Mouse (Mus musculus) kidney, postnatal 10 days (tissue): ENCODE measurements around the gene Rc3h2.
A peak's percentile ranks its signal among the peaks of the same experiment; 100 is the strongest.

ENCODE experiments used
- DNase-seq: peaks from one replicate; pipeline ENCODE4 v3.0.0; 2021; ENCODE audit warnings: mixed read lengths

The Rc3h2 gene

DNA sequence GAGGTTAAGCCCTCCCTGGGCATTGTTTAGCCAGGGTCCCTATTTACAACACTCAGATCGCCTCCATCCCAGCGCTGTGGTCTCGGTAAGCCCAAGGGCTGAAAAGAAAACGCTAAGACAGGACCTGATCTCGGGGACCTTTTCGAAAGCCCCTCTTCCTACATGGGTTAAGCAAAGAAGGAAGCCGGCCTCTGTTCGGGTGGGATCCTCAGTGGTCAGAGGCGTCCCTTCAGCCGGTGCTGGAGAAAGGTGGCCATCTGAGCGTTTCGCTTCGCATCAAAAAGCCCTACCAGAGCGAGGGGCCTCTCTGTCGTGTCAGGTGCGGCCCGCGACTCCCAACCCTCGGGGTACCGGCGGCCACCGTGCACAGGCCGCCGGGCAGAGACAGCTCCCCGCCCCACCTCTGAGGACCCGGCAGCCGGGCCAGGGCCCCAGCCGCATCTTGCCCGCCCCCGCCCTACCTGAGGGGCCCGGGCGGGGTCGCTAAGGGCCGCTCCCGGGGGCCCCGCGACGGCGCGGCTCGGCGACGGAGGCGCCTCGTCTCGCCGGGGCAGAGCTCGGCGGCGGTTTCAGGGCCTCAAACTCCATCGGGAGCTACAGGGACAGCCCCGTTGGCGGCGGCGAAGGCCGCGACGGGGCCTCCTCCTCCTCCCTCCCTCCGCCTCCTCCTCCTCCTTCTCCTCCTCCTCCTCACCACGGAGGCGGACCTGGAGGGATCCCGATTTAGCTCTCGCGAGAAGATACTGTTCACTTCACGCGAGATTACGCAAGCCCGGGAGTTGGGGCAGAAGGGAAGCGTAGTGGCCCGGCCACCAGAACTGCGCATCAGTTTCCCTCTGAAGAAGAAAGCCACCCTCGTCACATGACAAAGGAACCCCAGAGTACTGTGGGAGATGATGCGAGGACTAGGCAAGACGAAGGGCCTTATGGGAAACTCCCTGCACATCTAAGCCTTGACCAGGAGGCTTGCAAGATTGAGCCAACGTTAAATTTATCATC lies at the start of gene Rc3h2:
Gene Rc3h2 (minus strand): TSS at position 598 of the 999 bp plus-strand sequence.
- DNase-seq = peak; percentile 96

DNA sequence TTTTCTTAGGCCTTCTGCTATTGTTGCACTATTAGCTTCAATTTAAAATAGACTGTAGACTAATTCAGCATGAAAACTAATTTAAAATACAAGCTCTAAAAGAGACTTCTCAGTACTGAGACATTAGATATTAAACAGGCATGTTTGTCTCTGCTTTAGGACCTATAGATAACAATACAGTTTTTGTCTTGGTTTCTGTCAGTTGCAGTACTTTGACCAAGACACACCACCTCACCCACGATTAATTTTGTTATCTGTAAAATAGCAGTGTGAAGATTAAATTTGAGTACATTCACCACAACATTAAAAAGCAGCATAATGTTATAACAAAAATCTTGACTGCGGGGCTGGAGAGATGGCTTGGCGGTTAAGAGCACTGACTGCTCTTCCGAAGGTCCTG lies 43.6 kb upstream of the Rc3h2 start:
- no peak for DNase-seq

DNA sequence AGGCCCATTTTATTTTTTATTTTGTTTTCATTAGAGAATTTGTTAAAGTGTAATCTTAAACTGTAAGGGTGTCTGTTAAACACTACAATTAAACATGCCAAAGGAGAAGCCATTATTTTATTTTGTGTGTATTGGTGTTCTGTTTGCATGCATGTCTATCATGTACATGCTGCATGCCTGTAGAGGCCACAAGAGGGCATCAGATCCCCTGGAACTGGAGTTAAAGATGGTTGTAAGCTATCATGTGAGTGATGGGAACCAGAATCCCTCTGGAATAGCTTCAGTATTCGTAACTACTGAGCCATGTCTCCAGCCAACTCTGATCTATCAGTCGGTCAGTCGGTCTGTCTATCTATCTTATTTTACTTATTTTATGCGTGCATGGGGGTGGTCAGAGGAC lies 38.0 kb upstream of the Rc3h2 start:
- no peak for DNase-seq

DNA sequence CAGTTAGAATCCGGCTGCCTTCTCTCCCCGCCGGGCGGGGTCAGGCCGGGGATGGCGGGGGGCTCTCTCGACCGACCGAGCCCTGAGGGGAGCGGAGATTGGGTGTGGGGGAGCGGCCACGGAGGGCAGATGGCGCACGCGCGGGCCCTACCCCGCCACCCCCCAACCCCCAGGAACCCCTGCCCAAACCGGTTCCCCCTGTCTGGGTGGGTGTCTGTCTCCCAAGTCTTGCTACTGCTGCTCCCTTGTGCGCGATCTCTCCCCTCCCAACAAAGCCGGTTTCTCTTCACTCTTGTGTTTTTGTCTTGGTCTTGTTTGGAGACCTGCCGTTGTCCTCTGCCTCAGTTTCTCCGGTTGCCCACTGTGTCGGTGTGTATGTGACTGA lies 29.7 kb upstream of the Rc3h2 start:
- no peak for DNase-seq

DNA sequence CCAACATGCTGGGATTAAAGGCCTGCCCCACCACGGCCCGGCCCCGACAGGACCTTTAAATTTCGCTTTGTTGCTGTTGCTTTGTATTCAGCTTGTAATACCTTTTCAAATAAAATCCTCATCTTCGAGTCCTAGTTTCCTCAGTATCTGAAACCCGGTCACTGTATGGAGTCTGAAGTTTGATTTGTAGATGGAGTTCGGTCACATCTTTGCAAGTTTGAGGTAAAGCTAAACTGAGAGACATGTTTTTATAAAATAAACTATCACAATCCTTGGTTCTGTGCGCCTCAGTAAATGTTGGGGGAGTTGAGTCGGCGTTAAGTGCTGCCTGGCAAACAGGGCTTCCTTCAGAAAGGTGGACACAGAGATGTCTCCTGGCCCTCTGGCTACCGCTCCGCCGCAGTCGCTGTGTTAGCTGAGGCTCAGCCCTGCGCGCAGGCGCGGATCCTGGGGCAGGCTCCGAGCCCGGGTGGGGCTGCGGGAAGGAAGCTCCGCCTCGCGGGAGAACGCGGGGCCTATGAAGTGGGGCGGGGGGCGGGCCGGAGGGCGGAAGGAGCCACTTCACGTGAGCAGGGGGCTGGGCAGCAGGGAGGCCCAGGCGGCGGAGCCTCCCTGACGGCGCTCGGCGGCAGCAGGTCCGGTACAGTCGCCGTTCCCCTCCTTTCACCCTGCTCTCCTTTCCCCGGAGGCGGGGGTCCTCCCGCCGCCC lies 29.1 kb upstream of the Rc3h2 start:
- peak; percentile 96 for DNase-seq

DNA sequence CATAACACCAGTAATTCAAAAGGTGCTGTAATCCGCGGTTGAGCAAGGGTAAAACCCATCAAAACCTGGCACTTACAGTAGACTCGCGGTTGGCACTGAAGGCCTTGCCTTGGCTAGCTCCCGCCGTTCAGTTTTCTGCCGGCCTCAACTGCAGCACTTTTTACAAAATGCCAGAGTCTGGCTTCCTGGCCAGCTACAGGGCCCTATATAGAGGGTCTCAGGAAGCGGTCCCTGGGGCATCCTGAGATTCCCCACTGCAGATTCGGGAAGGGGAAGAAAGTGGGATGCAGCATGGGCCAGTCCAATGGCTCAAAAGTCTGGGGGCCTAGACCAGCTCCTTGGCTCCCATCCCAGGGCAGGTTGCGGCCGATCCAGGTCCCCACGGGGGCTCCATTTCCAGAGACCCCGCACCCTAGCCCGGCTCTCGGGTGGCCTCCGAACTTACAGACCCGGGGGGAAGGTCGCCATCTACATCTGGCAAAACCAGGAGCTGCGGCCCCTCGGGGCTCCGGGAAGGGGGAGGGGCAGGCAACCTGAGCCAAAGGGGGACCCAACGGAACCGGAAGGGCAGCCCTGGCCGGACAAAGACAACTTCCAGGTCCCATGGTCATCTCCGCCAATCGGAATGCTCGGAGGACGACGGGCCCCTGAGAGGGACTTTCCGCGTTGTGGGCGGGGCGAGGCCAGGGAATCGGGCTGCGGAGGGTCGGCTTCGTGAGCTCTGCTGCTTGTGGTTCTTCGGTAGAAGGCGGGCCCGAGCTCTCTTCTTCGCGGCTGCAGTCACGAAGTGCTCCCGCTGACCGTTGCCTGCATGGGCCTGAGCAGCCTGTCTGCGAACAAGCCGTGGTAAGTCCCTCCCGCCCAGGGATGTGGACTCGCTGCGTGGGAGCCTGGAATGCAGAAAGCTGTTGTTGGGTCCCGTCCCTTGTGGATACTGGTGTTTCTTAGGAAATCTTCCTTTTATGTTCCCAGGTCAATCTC lies 20.2 kb upstream of the Rc3h2 start, which contains the start of the genes Zbtb26, Zbtb6 and Rabgap1:
Gene Zbtb26 (minus strand): TSS at position 525 of the 981 bp plus-strand sequence.
Gene Zbtb6 (minus strand): TSS at position 561 of the 981 bp plus-strand sequence.
Gene Rabgap1 (plus strand): TSS at position 669 of the 981 bp plus-strand sequence.
- DNase-seq = peak; percentile 98

DNA sequence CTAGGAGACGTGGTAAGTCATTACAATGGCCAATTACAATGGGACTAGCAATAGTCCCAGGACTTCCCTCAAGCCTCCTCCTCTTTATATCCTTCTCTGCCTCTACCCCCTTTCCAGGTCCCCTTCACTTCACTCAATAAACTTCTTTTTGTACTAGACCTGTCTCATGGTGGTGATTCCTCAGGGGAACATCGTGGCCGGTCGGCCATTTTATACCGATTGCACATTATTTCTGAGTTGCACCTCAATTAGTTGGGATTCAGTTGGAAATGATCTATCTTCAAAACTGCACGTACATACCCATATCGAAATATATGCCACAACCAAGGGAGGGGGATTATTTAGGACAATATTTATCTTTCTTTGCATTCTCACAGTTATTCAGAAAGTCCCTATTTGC lies 8.9 kb upstream of the Rc3h2 start:
- DNase-seq = no peak

DNA sequence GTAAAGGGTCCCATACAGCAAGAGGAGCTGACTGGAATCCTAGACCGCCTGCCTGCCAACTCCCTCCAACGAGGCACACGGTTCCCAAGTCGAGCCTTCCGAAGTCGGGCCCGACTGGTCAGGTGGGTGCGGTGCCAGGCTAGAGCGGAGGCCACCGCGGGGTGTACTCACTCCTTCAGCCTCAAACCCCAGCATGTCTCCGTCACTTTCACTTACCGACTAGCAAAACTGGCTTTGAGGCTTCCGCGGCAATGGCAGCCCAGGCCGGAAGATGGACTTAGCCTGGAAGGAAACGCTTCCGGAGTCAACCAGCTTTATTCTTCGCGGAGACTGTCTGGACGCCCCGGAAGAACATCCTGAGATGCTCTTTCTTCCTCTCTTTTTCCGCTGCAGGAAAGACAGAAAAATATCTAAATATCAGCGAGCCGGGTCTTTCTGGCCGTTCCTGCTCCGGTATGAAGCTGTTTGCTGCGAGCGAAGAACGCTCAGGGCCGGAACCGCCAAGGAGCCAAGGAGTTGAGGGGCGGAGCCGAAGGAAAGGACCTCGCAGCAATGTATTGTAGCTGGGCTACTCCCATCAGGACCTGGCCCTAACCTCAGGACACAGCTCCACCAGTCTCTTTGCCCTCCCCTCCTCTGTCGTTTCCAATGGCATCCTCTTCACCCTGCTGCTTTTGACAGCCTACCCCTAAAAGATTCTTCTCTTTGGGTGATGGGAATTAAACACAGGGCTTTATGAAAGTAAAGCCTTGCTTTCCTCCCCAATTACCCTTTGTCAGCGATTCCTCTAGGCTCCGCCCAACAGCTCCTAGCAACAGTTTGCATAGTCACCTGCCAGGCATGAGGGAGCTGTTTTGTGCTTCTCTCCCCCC lies 8.1 kb upstream of the Rc3h2 start:
- DNase-seq = peak; percentile 90

DNA sequence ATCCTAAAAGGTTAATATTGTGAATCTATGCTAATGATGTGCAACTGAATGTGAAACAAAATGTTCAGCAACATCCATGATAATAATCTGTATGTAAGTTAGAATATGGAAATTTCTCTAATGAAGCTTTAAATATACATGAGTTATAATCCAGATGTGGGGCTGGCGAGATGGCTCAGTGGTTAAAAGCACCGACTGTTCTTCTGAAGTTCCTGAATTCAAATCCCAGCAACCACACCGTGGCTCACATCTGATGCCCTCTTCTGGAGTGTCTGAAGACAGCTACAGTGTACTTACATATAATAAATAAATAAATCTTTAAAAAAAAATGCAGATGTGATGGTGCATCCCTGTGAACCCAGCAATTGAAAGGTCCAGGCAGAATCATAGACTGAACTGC lies 968 bp upstream of the Rc3h2 start:
- DNase-seq = no peak

DNA sequence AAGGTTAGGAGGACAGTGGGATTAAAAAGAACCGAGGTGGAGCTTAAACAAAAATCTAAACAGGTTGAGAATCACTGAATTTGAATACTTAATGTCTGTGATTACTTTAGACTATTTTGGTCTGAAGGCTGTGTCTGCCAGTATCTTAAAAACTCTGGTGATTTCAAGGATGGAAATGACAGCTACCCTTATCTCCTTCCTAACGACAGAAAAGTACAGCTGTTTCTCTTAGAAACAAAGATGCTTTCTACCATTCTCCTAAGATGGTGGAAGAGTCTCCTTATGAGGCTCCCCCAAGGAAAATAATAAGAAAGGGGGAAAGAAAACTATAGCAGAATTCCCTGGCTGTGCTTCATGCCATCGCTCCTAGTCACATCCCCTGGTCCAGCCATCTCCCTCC lies 800 bp downstream of the Rc3h2 start:
- no peak for DNase-seq

DNA sequence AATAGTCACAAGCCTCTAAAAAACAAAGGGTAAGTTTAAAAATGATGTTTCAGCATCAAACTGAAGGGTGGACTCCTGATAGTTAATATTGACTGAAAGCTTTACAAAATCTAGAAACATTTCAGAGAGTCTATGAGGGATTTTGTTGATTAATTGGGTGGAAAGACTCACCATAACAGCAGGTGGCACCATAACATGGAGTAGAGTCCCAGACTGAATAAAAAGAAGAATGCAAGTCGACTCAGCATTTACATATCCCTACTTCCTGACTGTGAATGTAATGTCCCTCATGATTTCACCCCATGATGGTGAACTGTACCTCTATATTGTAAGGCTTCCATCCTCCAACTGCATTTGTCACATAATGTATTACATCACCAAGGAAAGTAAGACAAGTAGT lies 27.2 kb downstream of the Rc3h2 start:
- DNase-seq = no peak

DNA sequence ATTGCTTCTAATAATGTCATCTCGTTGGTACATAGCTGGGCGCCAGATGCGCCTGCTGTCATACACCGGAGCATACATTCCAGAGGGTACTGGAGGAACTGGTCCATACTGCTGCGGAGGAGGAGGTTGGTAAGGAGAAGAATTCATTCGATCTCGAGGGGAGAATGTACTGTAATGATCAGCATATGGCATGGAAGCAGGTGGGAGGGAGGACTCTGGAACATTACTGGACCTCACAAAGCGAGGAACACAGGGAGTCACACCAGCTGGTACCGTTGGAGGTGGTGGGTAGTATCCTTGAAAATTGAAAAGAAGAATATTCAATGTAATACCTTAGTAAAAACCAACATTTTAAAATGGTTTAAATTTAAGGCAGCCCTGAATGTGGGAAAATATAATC lies 39.8 kb downstream of the Rc3h2 start:
- DNase-seq = no peak

DNA sequence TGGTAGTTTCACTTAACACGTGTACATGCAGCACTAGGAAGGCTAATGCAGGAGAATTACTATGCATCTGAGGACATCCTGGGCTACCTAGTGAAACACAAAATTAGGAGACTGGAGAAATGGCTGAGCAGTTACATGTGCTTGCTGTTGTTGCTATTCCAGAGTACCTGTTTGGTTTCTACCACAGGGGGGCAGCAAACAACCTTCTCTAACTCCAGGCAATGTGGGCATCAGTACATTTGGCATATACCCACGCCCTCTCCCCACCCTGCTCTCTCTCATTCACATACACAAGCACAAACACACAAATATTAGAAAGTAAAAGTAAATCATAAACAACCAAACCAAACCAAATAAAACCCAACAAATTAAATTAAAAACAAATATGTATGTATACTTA lies 42.5 kb downstream of the Rc3h2 start:
- DNase-seq = peak; percentile 74

DNA sequence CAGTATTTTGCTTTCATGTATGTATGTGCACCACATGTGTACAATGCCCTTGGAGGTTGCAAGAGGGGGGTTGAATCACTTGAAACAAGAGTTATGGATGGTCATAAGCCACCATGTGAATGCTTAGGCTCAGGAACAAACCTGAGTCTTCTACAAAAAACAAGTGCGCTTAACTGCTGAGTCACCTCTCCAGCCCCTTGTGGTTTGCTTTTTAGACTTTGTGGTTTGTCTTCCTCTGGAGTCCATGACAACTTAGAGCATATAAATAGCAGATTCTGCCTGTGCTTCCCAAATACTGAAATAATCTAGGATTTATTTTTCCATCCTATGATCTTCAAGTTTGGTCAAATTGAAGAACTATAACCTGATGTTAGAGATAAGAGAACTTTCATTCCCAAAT lies 46.7 kb downstream of the Rc3h2 start:
- DNase-seq = no peak

DNA sequence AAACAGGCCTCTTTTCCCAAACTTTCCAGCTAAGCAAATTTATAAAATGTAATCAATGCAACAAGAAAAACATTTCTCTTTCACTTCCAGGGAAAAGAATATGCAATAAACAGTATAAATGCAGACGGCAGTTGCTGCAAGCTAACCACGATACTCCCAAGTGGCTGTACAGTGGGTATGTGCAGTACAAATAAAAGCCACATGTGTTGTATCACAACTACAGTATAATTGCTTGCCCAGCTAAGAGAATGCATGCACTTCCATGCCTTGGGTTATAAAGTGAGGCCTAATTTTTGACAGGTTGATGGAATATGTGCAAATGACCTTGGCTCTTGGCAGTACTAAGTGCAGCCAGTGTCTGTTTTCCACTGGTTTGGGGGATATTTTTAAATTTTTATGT lies 52.1 kb downstream of the Rc3h2 start:
- no peak for DNase-seq

DNA sequence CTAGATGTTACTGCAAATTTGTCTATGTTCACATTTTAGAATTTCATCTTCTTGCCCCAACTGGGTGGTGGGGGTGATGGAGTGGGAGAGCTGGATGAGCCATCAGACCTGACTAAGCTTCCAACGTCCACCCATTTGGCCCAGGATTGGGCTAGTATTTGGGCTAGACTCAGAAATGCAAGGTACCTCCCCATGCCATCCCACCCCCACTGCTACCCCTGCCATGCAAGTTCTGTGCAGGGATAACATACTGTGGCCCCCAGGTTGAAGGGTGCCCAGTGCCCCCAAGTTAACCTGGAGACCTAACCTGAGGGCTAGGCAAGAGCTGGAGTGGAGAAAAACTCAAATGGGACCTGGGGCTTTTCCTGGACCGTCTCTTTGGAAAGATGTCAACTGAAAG lies 62.8 kb downstream of the Rc3h2 start:
- no peak for DNase-seq

DNA sequence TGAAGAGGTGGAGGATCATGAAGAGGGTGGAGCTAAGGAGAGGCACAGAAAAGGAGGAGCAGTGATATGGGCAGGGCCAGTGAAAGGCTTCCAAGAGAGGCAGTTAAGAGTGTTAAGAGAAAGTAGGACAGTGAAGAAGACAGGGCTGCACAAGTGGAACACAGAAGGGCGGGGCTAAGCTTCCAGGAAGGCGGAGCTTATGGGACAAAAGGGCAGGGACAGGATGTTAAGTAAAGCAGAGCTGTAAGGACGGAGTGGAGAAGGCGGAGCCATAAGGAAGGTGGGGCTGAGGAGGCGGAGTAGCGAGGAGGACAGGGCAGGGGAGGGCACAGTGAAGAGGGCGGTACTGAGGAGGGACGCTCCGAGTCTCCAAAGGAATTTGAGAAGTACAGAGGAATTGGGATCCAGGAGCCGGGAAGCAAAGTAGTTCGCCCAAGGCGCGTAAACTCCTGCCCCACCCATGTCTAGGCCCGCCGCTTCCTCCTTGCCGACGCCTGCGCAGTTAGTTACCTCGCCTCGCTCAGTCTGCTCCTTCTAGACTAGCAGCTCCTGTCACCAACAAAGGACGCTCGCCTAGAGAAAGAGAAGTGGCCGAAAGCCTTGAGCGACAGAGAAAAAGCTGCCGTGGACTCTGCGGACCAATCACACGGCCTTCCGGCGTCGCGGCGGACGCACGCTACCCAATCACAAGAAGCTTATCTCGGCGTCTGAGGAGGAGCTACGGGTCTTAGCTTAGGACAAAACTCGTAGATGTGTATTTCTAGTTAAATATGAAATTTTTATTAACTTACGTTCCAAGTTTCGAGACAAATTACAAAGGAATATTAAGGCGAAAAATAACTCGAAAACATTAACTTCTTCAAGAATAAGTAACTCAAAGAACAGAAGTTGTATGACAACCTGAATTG lies 63.8 kb downstream of the Rc3h2 start, which contains the start of gene Pdcl:
Gene Pdcl (minus strand): TSS at position 700 of the 908 bp plus-strand sequence.
- peak; percentile 94 for DNase-seq

DNA sequence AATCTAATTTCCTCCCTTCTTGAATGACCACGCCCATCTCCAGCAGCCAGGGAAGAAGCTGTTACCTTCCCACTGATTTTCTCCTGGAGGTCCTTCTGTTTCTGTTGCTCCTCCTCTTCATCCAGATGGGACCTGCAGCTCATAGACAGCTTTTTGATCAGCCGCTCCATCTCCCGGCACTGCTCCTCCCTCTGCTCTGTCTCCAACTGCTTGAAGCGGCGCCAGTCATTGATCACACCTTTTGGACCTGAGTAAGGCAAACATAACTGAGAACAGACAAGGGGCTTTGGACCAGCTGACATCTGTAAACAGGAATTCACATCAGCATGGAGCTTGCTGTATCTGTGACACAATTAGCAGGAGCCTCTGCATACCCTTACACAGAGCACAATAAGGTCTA lies 67.1 kb downstream of the Rc3h2 start:
- DNase-seq = no peak

DNA sequence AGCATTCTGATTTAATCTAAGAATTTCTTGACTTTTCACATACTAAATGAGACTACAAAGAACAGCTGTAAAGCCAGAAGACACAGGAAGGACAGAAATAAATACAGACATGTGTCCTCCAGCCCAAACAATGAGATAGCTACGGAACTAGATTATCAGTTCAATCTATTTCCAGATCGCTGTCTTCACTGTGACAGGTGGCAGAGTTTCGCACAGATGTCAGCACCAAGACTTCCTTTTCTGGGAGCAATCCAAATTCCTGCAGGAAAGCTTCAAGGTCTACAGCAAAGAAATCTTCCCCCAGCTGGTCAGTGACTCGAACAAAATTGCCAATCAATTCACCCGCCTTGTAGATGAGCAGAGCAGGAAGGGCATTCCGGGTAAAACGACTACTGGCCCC lies 71.0 kb downstream of the Rc3h2 start:
- DNase-seq = peak; percentile 12

DNA sequence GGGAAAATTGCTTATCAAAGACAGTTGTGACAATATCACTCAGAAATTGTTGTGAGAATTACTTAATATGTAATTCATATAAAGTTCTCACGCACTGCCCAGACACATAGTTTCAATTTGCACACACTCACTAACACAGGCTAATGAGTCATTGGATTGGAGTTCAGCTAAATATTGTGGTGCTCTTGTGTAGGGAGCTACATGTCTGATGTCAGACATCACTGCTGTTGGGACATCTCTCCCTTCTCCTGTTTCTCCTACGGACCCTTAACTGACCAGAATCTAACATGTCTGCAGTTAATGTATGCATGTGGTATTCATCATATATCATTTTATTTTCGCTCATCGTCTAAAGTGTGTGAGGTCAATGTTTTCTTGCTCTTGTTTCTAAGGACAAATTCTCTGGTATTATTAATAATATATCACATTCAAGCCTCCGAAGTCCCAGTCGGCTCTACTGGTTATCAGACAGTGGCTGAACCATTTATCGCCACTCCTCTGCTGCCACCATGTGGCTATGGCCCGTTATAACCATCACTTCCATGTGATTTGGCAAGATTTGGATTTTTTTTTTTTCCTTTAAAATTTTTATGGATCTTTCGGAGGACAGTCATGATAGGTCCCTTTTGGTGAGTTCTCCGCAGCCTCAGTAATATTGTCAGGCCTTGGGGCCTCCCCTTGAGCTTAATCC lies 84.1 kb downstream of the Rc3h2 start:
- DNase-seq = peak; percentile 78
